Mouse (Mus musculus) heart, postnatal 4 days (tissue): ENCODE results near the gene Mlxip. TPM values are rescaled to one million over a fixed set of nuclear protein-coding genes. Genes with fewer than 3 reads are reported as not detected.

ENCODE experiments used
- DNase-seq: peaks from one replicate; pipeline ENCODE4 v3.0.0; 2021
- total RNA-seq, 2 experiments: library from RNA; stranded (reverse); gene quantifications; 2 replicates each; pipeline ENCODE4 v1.2.3; 2021

Gene Mlxip
- total RNA-seq, result 10 to 100 TPM; 19.2 to 21.0 TPM

DNA sequence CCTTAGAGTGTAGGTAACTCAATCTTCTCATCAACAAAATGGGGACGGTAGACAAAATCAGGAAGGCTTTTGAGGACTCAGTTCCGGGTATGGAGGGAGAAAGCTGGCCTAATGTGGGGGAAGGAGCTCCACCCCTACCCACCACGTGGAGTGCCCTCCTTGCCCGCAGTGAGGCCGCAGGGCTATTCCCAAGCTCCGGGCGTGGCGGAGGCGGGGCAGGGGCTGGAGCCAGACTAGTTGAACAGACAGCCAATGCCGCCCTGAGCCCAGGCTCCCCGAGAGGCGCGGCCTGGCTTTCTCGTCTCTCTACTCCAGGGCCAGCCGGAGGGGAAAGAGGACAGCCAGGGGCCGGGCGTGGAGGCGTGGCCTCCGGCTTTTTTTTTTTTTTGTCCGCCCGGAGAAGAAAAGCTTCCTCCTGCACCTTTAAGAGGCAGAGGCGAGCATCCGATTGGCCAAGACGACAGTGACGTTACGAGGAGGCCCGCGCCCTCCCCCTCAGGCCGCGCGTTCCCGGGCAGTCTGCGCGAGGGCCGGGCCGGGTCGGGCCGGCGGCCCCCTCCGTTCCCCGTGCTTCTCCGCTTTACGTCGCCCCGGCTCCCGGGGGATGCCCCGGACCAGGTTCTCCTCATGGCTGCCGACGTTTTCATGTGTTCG lies at the start of gene Mlxip:
Gene Mlxip (plus strand): TSS at position 496 of the 654 bp plus-strand sequence.
- DNase-seq, result peak; percentile 95

DNA sequence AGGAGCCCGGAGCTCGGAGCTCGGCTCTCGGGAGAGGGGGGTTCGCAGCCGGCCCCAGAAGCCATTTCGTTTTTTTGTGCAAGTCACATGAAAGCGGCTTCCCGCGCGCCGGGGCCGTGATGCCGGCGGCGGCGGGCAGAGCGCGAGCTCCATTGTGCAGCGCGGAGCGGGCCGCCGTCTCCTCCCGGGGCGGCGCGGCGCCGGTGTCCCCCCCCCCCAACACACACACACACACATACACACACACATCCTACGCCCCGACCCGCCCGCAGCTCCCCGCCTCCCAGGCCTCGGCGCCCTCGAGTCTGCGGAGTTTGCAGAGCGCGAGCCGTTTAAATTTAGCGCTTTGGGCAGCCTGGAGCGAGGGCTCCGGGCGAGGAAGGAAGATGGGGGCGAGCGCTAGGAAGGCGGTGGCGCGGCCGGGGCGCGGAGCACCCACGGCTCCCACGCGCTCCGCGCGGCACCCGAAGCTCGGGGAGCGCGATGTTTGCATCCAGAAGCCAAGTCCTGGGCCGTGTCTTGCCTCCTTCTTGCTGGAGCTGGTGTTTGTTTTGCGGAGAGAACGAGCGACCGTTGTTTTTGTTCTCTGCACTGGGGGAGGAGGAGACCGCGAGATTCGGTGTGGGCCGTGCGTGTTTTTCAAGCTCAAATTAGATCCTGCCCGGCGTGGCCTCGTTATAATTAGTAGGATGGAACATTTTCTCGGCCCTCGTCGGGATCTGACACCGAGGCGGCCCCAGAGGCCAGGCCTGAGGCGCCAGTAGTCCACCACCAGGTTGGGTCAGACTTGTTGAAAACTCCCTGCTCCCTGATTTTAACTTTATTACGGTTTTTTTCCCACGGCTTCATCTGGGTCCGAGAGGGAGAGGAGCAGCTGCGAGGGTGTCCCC lies 49.4 kb upstream of the Mlxip start:
- peak; percentile 69 for DNase-seq

DNA sequence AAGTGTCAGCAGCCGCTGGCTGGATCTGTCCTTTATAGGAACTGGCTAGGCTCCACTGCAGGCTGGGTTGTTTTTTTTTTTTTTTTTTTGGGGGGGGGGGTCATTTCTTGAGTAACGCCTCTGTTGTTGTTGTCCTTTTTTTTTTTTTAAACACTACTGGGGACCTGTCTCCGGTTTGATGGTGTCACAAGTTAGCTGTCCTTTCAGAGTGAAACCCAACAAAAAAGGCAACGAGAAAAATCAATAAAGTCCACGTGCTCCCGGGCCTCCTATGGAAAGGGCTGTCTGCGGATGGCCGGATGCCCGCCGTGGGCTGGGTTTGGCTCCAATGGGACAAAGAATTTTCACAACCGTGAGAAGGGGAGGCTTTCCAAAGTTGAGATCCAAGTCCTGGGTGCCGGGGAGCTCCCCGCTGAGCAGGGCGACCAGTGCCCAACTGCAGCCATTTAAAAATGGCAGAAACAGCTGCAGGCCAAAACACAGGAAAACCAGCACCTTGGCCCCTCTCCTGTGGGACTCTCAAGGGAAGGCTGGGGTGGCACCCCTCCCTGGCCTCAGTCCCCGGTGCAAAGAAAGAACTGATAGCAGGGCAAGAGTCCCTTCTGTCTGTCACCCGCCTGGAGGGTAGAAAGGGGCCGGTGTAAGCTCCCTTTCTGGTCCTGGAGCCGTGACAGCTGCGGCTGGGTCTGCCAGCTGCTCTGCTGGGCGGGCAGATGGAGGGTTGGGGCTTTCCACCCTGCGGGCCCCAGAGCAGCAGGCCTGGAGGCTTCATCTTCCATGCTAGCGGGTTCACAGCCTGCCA lies 48.5 kb upstream of the Mlxip start:
- DNase-seq, result peak; percentile 85

DNA sequence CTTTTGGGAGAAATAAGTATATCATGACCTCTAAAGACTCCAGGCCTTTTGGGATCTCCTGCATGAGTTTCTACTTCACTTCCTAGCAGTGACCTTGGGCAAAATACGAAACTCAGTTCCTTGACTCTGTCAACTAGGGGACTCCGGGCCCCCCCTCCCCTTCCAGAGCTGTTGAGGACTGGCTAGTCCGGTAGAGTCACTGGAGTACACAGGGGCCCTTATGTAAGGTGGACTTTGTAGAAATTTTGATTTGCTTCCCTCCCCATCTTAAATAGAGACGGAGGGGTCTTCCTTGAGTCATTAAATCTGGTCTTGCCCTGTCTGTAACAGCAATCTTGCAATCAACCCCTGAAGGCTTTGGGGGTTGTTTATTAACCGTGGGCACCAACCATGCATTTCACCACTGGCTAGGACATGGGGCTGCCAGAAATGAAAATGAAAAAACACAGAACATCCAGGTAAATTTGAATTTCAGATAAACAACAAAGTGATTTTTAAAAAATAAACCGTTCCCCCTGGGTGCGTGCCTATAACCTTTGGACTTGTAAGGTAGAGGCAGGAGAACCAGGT lies 47.8 kb upstream of the Mlxip start:
- no peak for DNase-seq

DNA sequence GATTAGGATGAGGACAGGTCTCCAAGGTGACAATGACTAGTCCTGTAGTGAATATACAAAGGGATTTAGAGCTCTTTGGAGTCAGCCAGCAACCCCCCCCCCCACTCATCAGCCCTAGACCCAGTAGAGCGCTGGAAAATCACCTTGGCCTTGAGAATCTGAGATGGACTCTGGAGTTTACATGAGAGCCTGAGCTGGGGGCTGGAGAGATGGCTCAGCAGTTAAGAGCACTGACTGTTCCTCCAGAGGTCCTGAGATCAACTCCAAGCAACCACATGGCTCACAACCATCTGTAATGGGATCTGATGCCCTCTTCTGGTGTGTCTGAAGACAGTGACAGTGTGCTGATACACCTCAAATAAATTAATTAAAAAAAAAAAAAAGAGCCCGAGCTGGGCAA lies 46.6 kb upstream of the Mlxip start:
- no peak for DNase-seq

DNA sequence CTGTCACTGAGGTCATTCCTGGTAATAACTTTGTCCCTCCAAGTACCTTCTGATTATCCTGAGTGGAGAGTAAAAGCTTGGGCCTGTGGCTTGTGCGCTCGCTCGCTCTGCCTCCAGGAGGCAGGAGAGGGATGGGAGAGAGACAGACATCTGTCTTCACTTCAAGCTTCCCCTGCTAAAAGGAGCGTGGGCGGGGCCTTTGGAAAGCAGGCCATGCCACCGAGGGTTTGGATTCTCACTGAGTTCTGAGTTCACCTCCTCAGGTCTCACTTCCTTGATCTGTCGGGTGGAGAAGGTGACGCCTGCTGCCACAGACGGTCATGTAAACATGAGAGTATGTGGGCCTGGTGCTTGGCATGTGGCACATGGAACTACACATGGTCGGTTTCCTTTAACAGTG lies 44.2 kb upstream of the Mlxip start:
- DNase-seq, result peak; percentile 68

DNA sequence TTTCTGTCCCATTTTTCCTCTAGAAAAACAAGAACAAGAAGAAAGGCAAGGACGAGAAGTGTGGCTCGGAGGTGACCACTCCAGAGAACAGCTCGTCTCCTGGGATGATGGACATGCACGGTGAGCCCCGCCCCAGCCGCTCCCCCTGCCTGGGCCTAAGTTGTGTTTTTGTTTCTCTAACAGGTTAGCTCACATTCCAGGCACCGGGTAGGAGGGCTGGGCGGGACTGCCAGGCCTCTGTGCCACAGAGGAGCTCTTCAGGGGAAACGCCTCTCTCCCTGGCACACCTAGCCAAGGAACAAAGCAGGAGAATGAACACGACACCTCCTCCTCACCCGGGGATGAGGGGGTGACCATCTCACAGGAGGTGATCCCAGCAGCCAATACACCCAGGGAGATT lies 38.7 kb upstream of the Mlxip start:
- no peak for DNase-seq

DNA sequence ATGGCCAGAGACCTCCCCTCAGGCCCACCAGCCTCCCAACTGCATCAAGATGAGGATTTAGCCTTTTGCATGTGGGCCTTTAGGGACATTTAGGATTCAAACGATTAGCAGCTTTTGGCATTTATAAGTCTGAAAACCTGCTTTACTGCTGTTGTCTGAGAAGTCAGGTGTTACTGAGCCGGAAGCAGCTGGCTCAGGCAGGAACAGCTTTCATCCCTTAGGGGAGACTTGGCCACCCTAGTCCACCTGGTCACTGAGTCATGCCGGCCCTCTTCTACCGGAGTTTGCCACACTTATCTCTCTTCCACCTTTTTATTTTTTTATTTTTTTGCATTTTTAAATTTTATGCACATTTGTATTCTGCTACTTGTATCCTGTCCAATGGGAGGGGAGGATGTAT lies 37.3 kb upstream of the Mlxip start:
- DNase-seq, result no peak

DNA sequence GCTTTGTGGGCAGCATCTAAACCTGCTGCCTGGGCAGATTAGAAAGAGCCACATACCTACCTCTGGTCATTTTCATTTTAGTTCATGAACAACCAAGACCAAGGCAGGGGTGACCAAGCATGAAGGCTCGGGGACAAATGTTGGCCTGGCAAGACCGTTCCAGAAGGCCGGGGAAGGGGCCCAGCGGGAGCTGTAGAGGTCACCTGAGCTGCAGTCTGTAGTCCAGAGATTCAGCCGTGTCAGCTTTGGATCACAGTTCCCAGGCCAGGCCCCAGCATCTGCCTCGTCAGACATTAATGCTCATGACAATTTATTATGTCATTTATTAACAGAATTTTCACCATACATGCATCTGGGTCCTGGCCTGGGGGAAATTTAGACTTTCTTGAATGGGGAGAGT lies 35.2 kb upstream of the Mlxip start:
- no peak for DNase-seq

DNA sequence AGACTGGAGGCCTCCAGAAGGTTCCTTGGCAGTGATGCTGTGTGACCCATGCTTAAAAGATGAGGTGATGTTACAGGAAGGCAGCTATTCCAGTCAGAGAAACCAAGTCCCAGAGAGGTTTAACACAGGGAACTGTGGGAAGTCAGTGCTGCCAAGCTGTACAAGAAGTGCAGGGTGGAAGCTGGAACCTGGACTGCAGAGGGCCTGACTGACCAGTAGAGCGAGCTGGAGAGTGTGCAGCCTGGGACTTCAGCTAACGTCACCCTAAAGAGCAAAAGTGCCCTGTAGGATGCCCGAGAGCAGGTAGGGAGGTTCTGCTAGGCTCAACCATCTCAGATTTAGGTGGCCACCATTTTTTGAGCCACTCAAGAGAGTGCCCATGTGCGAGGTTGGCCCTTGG lies 31.7 kb upstream of the Mlxip start:
- no peak for DNase-seq

DNA sequence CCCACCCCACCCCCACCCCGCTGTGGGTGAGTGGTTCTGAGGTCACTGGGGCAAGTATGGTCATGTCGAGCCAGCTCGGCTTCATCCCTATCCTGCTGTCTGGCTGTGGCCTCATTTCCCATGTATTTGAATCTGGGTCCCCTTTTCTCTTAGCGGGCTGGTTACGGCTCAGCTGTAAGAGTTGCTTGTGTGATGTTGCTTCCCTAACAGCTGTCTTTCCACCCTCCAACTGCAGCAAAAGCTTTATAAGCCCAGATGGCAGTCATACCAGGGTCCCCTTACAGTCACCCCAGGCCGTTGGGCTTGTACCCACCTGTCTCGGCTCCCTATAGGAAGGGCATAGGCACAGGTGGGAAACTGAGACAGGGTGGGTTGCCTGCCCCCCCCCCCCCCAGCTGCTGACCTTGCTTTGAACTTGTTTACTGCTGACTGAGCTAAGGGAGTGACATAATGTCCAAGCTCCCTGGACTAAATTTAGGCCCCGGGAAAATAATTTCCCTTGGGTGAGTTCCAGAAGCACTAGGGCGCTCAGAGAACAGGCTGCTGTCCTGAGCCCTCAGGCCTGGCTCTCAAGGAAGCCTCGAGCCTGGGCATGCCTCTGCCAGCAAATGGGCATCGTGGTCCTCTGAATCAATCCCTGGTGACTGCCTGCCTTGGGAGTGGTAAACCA lies 30.2 kb upstream of the Mlxip start:
- DNase-seq, result peak; percentile 76

DNA sequence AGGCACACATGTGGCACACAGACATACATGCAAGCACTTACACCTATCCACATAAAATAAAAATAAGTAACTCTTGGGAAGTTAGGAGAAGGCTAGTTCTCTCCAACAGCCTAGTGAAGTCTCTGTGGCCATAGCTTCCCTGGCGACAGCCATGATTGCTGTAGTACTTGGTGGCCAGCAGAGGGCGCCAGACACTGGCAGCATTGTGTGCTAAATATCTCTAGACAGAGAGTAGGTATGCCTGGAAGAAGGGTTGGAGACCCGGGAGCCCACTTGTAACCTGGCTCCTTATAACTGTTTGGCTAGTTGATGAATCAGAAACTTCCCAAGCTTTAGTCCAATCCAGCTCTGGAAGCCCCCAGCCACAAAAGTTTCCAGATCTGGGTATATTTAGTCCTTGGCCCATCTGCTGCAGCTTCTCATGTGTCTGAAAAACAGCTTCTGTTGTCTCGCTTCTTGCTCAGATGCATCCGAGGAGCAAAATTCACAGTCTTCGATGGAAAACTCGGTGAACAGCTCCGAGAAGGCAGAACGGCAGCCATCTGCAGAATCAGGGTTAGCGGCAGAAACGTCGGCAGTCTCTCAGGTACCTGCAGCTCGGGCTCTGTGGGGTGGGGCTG lies 25.6 kb upstream of the Mlxip start:
- DNase-seq, result peak; percentile 56

DNA sequence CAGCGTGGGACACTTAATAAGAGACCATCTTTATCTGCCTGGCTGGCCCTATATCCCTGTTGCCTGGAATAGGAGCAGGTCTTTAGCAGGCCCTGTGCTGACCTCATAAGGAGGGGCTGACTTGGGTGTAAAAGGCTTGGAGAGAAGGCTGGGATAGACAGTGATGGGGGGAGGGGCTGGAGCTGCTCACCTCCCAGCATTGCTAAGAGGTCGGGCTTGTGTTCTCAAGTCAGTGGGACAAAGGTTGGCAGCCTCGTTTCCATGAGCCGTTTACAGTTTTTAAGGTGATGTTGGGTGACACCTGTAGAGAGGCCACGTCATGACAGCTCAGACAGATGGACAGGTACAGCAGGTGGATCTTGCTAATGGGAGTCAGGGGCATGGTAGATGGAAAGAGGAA lies 24.5 kb upstream of the Mlxip start:
- DNase-seq, result no peak

DNA sequence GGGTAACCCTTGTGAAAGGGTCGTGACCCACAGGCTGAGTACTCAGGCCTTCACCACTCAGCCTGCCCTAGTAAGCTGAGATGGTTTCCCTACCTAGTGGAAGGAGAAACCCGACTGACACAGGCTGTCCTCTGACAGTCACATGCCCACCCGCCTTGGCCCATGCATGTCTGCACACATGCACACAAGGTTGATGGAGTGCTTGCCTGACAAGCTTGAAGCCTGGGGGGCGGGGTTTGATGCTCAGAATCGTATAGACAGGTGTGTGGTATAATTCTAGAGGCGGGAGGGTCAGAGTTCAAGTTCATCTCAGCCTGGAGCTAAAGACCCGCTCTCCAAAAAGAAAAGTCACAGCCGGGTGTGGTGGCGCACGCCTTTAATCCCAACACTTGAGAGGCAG lies 19.3 kb upstream of the Mlxip start:
- no peak for DNase-seq

DNA sequence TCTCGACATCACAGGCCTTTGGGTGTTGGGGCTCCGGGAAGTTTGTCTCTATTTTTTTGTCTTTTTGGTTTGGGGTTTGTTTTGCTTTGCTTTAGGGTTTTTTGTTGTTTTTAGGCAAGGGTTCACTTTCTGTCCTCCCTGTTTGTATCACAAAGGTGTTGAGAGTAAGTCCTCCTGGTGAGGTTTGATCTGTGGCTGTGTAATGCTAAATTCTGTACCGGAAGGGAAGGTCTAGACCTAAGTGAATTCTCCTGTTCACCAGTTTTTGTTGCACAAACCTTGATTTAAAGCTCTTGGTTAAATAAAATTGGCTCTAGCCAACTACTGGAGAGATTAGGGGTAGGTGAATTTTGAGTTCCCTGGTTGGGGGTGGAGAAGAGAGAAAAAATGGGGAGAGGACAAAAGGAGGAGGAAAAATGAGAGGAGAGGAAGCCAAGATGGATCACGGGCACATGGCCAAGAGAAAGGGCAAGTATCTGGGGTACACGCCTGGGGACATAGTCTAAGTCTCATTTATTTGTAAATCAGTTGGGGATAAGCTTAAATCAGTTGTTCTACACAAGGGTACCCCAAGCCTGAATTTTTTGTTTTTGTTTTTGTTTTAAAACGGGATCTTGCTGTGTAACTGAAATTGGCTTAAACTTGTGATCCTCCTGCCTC lies 18.7 kb upstream of the Mlxip start:
- no peak for DNase-seq

DNA sequence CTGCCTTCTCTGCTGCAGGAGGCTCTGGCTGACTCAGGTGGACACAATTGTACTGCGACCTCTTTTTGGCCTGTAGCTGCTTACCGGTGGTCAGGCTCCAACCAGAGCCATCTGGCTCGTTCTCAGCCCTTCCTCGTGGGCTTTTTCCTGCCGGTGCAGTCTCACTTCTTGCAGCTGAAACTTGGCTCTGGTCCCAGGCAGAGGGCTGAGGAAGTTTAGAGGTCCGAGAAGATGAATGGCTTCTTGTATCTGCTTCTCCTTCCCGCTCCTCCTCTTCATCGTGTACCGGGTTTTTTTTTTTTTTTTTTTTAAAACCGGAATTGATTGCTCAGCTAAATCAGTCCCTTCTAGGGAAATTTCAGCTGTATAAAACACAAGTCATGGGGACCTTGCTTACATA lies 18.0 kb upstream of the Mlxip start:
- DNase-seq, result peak; percentile 78

DNA sequence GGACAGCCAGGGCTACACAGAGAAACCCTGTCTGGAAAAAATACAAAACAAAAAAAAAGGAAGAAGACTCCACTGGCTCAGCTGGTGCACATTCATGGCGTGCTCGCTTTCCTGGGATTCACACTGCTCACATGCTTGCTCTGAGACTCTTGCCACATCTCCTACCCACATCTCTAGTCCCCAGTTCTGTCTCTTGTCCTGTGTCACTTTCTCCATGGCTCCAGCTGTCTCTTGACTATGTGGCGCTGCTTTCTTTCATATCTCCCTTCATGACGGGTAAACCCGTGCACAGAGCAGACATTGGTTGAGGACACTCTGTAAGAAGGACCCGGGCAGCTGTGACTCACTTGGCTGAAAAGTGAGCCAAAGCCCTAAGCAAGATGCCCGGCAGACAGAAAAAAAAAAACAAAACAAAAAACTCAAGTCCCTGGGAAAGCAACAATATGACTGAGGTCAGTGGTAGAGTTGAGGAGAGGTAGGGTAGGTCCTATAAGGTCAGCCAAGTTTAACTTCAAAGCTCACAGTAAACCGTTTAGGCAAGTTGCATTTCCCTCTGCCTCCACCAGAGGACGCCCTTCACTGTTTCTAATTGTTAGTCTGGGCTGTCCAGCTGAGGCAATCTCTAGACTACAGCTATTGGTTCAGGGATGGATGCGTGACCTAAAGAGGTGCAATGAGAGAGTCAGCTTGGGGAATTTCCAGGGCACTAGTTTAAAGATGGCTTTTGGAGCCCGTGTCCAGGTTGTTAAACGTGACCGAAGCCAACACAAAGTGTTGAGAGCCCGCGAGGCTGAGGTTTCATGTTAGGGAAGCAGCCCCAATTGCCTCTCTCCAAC lies 17.3 kb upstream of the Mlxip start:
- peak; percentile 89 for DNase-seq

DNA sequence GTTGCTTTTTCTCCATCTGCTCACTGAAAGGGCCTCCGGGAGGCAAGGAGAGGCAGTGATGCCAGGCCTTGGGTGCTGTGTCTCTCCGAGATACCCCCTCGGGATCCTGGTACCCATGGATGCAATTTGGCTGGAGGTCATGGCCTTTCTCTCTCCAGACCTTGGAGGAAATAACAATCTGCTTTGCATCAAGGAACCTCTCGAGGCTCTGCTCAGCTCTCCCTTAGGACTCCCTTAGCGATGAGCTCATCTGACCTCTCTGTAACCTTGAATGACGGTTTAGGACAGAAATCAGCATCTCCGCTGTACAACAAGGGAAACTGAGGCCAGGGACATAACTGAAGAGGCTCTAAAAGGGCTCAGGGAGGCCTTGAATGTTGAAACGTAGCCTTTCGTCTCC lies 15.9 kb upstream of the Mlxip start:
- no peak for DNase-seq

DNA sequence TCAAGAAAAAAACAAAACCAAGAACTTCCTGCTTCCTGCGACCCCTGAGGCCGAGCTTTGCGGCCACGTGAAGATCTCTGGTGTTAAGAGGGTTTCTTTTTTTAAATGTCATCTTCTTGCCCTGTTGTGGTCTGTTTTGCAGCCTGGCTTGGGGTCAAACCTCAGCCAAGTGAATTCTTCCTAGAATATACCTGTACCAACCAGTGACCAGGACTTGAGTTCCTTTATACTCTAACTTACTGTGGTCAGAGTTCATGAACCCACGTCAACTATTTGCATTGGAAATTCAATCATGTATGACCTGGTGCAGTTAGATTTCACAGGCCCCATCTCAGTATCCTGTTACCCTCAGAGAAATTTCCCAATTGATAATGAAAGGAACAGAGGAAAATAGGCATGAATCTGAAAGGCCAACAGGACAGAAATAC lies 15.1 kb upstream of the Mlxip start:
- DNase-seq, result no peak

DNA sequence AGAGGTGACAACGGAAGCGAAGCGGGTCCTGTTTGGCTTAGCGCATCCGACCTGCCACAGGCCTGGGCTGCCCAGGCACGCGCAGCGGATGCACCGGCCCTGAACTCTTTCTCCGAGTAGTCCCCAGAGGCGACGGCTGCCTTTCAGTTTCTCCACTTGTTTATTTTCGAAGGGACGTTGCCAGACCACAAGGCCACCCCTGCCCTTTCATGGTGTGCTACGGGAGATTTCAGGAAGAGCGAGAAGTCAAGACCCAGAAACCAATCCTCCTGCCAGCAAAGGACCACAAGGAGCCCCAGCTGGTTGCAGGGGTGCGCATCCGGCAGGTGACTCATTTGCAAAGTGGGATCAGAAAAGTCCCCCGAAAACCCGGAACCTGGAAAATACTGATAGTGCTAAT lies 12.6 kb upstream of the Mlxip start:
- peak; percentile 41 for DNase-seq
